Mouse (Mus musculus) CD8-positive naive resting alpha-beta T cell, adult 2 months (primary cell): ENCODE data around the gene Iqch.

ENCODE experiments used
- DNase-seq, 2 experiments: peaks; one replicate each; pipeline ENCODE4 v3.0.0; 2022; ENCODE audit warnings: low read depth in 2 of 2, low spot score in 2 of 2

Iqch gene

GRCm38 (mm10) chr9:63378174-63378573 is 224.1 kb downstream of the Iqch start:
- no peak for DNase-seq

GRCm38 (mm10) chr9:63377270-63378142 is 224.8 kb downstream of the Iqch start, which contains the start of gene Map2k5:
Gene Map2k5, minus strand, starts transcription at chr9:63377902.
- peak; percentile 85 for DNase-seq

DNA sequence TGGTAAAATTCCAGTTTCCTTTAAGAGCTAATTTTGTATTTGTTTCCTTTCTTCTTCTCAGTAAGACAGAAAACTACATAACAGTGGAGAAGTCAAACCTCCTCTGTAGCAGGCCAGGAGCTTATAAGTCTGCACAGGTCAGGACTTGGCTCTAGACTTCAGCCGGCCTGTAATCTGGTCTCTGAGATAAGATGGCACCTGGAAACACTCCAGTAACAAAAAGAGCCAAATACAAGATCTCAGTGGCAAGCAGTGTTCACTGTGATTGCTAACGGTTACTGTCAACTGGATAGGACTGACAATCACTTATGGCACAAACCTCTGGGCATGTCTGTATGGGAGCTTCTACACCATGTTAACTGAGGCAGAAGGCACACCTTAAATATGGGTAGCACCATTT is 229.0 kb downstream of the Iqch start:
- DNase-seq: no peak

- no peak for DNase-seq
Measured at GRCm38 (mm10) chr9:63372541-63372940, 229.8 kb downstream of the Iqch start.
